31 mouse cellular contexts compared by ENCODE assay signal in genomic region chr17:78165855-78166254, GRCm38 (mm10).
"Had no signal": no experiment of that assay in that cellular context is flagged by ENCODE, and none has a peak within 500 bp of the region (broad histone marks: within the 10 kb centered on the region; RNA-seq: fewer than 3 reads in every experiment).

No protein-coding gene starts in this region.

- H3K9me3 ChIP-seq: limb, embryonic 10.5 days; limb, embryonic 12.5 days; limb, embryonic 13.5 days; limb, embryonic 15.5 days; liver, embryonic 12.5 days; liver, embryonic 13.5 days; liver, embryonic 15.5 days; lung, embryonic 15.5 days; megakaryocyte, embryonic 14.5 days; midbrain, embryonic 10.5 days; midbrain, embryonic 12.5 days; midbrain, embryonic 13.5 days; midbrain, embryonic 15.5 days; neural tube, embryonic 12.5 days had no signal

- H3K4me1 ChIP-seq: limb, embryonic 10.5 days; limb, embryonic 12.5 days; limb, embryonic 13.5 days; limb, embryonic 15.5 days; liver, embryonic 12.5 days; liver, embryonic 13.5 days; lung, embryonic 15.5 days; megakaryocyte, embryonic 14.5 days; midbrain, embryonic 10.5 days; midbrain, embryonic 12.5 days; midbrain, embryonic 13.5 days; midbrain, embryonic 15.5 days; neural tube, embryonic 12.5 days had no signal

- H3K27me3 ChIP-seq: limb, embryonic 12.5 days; limb, embryonic 13.5 days; limb, embryonic 15.5 days; liver, embryonic 12.5 days; liver, embryonic 13.5 days; liver, embryonic 15.5 days; lung, embryonic 15.5 days; megakaryocyte, embryonic 14.5 days; midbrain, embryonic 12.5 days; midbrain, embryonic 13.5 days; midbrain, embryonic 15.5 days; neural tube, embryonic 12.5 days had no signal

- H3K36me3 ChIP-seq: limb, embryonic 10.5 days; limb, embryonic 12.5 days; limb, embryonic 13.5 days; limb, embryonic 15.5 days; liver, embryonic 12.5 days; liver, embryonic 13.5 days; liver, embryonic 15.5 days; lung, embryonic 15.5 days; midbrain, embryonic 10.5 days; midbrain, embryonic 12.5 days; midbrain, embryonic 13.5 days; midbrain, embryonic 15.5 days; neural tube, embryonic 12.5 days had no signal

- H3K27ac ChIP-seq: limb, embryonic 10.5 days; limb, embryonic 12.5 days; limb, embryonic 13.5 days; limb, embryonic 15.5 days; liver, embryonic 12.5 days; liver, embryonic 13.5 days; liver, embryonic 14.5 days; liver, embryonic 15.5 days; lung, embryonic 15.5 days; macrophage; midbrain, embryonic 10.5 days; midbrain, embryonic 12.5 days; midbrain, embryonic 13.5 days; midbrain, embryonic 15.5 days; neural tube, embryonic 12.5 days had no signal

- H3K4me3 ChIP-seq: limb, embryonic 10.5 days; limb, embryonic 12.5 days; limb, embryonic 13.5 days; limb, embryonic 15.5 days; liver, embryonic 12.5 days; liver, embryonic 13.5 days; liver, embryonic 15.5 days; lung, embryonic 15.5 days; megakaryocyte, embryonic 14.5 days; midbrain, embryonic 10.5 days; midbrain, embryonic 12.5 days; midbrain, embryonic 13.5 days; midbrain, embryonic 15.5 days; myocyte; neural tube, embryonic 12.5 days had no signal

- H3K9ac ChIP-seq: limb, embryonic 12.5 days; limb, embryonic 13.5 days; limb, embryonic 15.5 days; liver, embryonic 12.5 days; liver, embryonic 13.5 days; liver, embryonic 14.5 days; liver, embryonic 15.5 days; liver, postnatal 0 days; lung, embryonic 14.5 days; lung, embryonic 15.5 days; midbrain, embryonic 12.5 days; midbrain, embryonic 13.5 days; midbrain, embryonic 15.5 days; neural tube, embryonic 12.5 days had no signal

- ATAC-seq: liver, embryonic 12.5 days; liver, postnatal 0 days; lung, postnatal 0 days; midbrain, embryonic 13.5 days; midbrain, embryonic 15.5 days; midbrain, embryonic 16.5 days had no signal

- H3K4me2 ChIP-seq: limb, embryonic 12.5 days; limb, embryonic 13.5 days; limb, embryonic 15.5 days; liver, embryonic 11.5 days; liver, embryonic 12.5 days; liver, embryonic 13.5 days; liver, embryonic 15.5 days; lung, embryonic 14.5 days; lung, embryonic 15.5 days; midbrain, embryonic 11.5 days; midbrain, embryonic 12.5 days; midbrain, embryonic 13.5 days; midbrain, embryonic 15.5 days; neural tube, embryonic 12.5 days had no signal

- DNase-seq: left cerebral cortex, postnatal 4 days; liver; liver, embryonic 13.5 days; liver, postnatal 0 days; lung, adult 18-20 months; lung, adult 2 months; lung, embryonic 14.5 days; lung, postnatal 14 days; lung, postnatal 36 days; lung, postnatal 4 days; midbrain, embryonic 14.5 days had no signal
